Mouse (Mus musculus): ENCODE data around the gene Olfr508. TPM values are rescaled to one million over a fixed set of nuclear protein-coding genes. Genes with fewer than 3 reads are reported as not detected.
"Not testable (repeated sequence)": the region's sequence is repeated elsewhere in the genome, so short reads cannot be mapped to it uniquely, and the experiment has no call there.

Gene Olfr508
- total RNA-seq (2021) = not detected
- long read RNA-seq, experiment 1 = 0 reads
- long read RNA-seq, experiment 2 = 0 reads

GRCm38 (mm10) chr7:108629694-108630093, at the start of gene Olfr508:
TSS of gene Olfr508 (plus strand) at chr7:108629994.
- no peak for DNase-seq (ENCODE audit: low spot score)

DNA sequence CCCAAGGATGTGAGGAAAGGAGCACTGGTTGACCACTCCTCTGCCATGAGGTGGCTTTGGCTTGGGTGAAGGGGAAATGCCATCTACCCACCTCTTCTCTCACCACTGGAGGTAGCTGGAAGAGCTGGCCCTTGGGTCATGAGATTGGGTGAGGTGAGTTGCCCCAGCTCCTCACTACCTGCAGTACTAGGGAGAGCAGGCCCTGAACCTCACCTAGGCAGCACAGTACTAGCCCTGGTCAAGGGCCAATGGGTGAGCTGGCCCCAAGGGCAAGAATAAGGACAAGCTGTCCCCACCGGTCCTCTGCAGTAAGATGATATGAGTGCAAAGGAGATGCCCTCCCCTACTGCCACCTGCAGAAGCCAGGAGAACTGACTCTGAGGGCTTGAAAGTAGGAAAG, 40.0 kb upstream of the Olfr508 start:
- no peak for DNase-seq (ENCODE audit: low spot score)

DNA sequence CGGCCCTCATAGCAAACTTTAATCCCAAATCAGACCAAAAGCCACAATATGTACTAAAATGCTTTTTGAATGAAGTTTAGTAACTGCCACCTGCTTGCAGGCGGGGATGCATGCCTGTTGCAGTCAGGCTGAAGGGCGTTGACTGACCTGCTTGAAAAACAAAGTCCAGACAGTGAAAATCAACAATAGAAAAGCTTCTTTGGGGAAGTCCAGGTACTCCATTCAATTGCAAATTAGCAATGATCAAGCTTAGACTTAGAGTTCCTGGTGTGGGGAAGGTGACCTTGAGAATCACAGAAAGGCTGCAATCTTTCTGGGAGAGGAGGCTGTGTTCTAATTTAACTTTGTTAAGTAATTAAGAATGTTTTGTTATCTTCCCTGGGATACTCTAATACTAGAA, 27.9 kb upstream of the Olfr508 start:
- DNase-seq (ENCODE audit: low spot score) = not testable (repeated sequence)

DNA sequence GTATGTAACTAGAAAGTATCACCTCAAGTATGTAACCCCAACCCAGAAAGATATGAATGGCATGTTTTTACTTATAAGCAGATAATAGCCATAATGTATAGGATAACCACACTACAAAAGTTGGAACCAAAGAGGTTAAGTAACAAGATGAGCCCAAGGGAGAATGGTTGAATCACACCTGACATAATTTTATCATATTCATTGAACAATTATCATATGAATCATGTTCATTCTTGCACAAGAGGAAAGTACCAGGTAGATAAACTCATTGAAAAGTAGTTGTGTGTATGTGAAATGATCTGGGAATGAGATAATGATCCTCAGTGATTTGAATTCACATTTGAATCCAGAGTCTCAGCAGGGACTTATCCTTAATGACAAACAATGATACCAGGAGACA, 19.3 kb upstream of the Olfr508 start, which contains the start of gene Olfr506:
Gene Olfr506, plus strand, starts transcription at position 301 of the 400 bp plus-strand sequence.
- DNase-seq (ENCODE audit: low spot score) = no peak

DNA sequence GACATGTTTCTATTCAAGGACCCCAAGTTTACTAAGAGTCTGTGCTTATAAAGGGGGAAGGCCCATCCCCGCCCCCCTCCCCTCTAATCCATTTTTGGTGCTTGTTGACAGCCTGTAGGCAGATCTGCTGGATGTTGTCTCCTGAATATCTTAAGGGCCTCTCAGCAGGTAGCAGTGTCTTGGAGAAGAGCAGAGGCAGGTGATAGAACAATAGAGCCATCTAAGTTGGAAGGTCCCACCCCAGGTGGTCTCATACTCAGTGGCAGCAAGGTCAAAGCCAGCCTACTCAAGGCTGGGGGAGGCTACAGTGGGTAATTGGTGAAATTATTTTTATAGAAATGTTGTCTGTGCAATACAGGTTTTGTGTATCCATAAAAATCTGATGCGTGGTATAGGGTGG, 15.7 kb upstream of the Olfr508 start:
- no peak for DNase-seq (ENCODE audit: low spot score)

DNA sequence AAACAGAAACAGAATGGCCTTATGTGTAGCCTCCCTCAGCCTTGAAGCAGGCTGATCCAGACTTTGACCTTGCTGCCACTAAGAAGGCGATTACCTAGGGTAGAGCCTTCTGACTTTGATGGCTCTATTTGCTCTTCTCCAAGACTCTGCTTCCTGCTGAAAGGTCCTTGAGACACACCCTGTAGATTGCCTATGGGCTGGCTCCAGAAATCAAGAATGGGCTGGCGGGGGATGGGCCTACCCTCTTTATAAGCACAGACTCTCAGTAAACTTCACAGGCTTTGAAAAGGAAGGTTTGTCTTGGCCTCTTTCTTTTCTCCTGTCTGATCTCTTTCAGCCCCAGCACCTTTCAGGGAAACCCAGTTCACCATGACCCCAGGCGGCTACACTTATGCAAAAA, 13.0 kb upstream of the Olfr508 start:
- not testable (repeated sequence) for DNase-seq (ENCODE audit: low spot score)

DNA sequence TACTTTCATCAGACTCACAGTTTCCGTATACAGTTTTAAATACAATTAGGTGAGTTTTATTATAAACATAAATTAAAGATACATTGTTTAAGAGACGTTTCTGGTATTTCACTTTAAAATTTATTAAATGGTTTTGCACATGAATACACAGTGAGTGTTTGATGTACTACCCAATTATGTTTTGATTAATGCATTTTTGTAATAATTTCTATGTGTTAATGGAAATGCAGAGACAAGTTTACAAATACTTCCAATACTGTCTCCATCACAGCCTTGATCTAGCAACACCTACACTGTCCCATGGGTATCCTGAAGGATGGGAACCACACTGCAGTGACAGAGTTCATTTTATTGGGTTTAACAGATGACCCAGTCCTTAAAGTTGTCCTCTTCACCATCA, 8.3 kb upstream of the Olfr508 start, which contains the start of gene Olfr507:
Gene Olfr507, plus strand, starts transcription at position 301 of the 400 bp plus-strand sequence.
- no peak for DNase-seq (ENCODE audit: low spot score)

GRCm38 (mm10) chr7:108651806-108652205, 22.0 kb downstream of the Olfr508 start, which contains the start of gene Olfr509:
TSS of gene Olfr509 (minus strand) at chr7:108651906.
- no peak for DNase-seq (ENCODE audit: low spot score)

GRCm38 (mm10) chr7:108662419-108662818, 32.6 kb downstream of the Olfr508 start:
- no peak for DNase-seq (ENCODE audit: low spot score)

DNA sequence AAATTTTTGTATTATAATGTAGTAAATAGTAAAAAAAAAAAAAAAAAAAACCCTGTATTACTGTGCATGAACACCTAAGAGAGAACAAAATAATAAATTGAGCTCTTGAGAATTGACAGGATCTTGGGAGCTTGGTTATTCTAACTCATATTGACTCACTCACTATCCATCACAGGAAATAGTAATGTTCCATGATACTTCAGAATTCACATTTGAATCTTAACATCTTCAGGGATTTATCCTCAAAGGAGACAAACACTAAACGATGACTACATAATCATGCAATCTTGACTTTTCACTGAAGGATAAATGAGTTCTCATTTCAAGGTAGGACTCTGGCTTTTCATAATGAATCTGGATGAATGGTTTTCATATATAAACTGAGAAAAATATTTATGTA, 36.3 kb downstream of the Olfr508 start, which contains the start of gene Olfr510:
Gene Olfr510, plus strand, starts transcription at position 301 of the 400 bp plus-strand sequence.
- DNase-seq (ENCODE audit: low spot score) = no peak

- DNase-seq (ENCODE audit: low spot score) = no peak
Observed at GRCm38 (mm10) chr7:108671058-108671457, 41.3 kb downstream of the Olfr508 start.

GRCm38 (mm10) chr7:108678886-108679285, 49.1 kb downstream of the Olfr508 start:
- no peak for DNase-seq (ENCODE audit: low spot score)

Other genes starting within 250 kb of the Olfr508 start
- gene Olfr495, start 236.8 kb upstream of the Olfr508 start, total RNA-seq (2021) = not detected
- gene Olfr497, start 209.6 kb upstream of the Olfr508 start, total RNA-seq (2021) = not detected
- gene Olfr498, start 164.7 kb upstream of the Olfr508 start, total RNA-seq (2021) = not detected
- gene Olfr502, start 104.9 kb upstream of the Olfr508 start, total RNA-seq (2021) = not detected
- not detected for gene Olfr503, start 85.5 kb upstream of the Olfr508 start, total RNA-seq (2021)
- gene Olfr504, start 64.2 kb upstream of the Olfr508 start, total RNA-seq (2021) = not detected
- not detected for gene Olfr506, start 19.2 kb upstream of the Olfr508 start, total RNA-seq (2021)
- gene Olfr507, start 8.2 kb upstream of the Olfr508 start, total RNA-seq (2021) = not detected
- gene Olfr509, start 21.9 kb downstream of the Olfr508 start, total RNA-seq (2021) = not detected
- gene Olfr510, start 36.4 kb downstream of the Olfr508 start, total RNA-seq (2021) = not detected
- gene Olfr512, start 83.3 kb downstream of the Olfr508 start, total RNA-seq (2021) = not detected
- not detected for gene Olfr513, start 121.0 kb downstream of the Olfr508 start, total RNA-seq (2021)
- not detected for gene Olfr514, start 196.0 kb downstream of the Olfr508 start, total RNA-seq (2021)
- not detected for gene Olfr516, start 220.5 kb downstream of the Olfr508 start, total RNA-seq (2021)
- gene Olfr517, start 242.4 kb downstream of the Olfr508 start, total RNA-seq (2021) = not detected

All from gastrocnemius, adult 18-20 months (tissue).